Mouse (Mus musculus) layer of hippocampus, adult 2 months (tissue): ENCODE results near the gene H1f0. TPM values are rescaled to one million over a fixed set of nuclear protein-coding genes. Genes with fewer than 3 reads are reported as not detected.

ENCODE experiments used
- DNase-seq, 2 experiments: peaks; one replicate each; pipeline ENCODE4 v3.0.0; 2022; ENCODE audit warnings: low spot score in 2 of 2
- H3K27ac ChIP-seq: fragments of 200-600 bp; 2 replicates; pipeline ENCODE4 v1.8.1; 2022
- H3K4me3 ChIP-seq: fragments of 200-600 bp; 2 replicates; pipeline ENCODE4 v1.8.1; 2022; ENCODE audit warnings: mild to moderate bottlenecking
- CTCF ChIP-seq: fragments of 200-600 bp; conservative IDR thresholded peaks from 2 replicates; pipeline ENCODE4 v1.8.1; 2022; ENCODE audit warnings: antibody characterized with exemption, mild to moderate bottlenecking, moderate library complexity
- long read RNA-seq, 2 experiments: library from polyadenylated mRNA; stranded (forward); transcript quantifications; one replicate each; pipeline ENCODE4 v2.0.0; 2021; ENCODE audit warnings: borderline mapping rate in 2 of 2
- total RNA-seq, 2 experiments: library from RNA; stranded (reverse); gene quantifications; 2 replicates each; pipeline ENCODE4 v1.2.3; 2021

H1f0 gene
- 10 to 100 TPM; 86.3 to 89.0 TPM for total RNA-seq
- long read RNA-seq, experiment 1, transcript H1f0-201 (1 exons, 2,055 nt): major isoform, 52 of 52 reads
- long read RNA-seq, experiment 1, partial matches to known transcripts: 0 of 52 reads
- long read RNA-seq, experiment 1, other reads (novel, unspliced or antisense): 0 of 52 reads
- long read RNA-seq, experiment 2, transcript H1f0-201 (1 exons, 2,055 nt): major isoform, 63 of 63 reads
- long read RNA-seq, experiment 2, partial matches to known transcripts: 0 of 63 reads
- long read RNA-seq, experiment 2, other reads (novel, unspliced or antisense): 0 of 63 reads

DNA sequence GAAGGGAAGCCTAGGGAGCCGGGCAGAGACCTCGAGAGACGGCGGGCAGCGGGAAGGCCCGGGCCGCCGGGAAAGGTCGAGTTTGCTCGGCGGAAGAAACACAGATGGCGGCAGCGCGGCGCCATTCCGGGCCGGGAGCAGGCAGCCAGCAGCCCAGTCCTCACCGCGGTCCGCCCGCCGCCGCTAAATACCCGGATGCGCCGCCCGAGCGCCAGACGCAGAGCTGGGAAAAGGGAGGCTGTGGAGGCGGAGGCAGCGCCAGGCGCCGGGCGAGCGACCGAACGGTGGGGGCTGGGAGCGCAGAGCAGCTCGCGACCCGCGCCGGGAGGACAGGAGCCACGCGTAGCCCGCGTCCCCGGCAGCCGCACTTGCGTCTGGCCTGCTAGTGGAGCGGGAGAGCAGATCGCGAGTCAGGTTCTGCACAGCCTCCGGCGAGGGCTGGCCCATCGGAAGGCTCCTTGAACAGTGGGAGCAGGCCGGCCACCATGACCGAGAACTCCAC lies at the start of gene H1f0:
H1f0 (plus strand) TSS at position 214 of the 502 bp plus-strand sequence.
- TF ChIP-seq CTCF: no peak; the same call in none of the 2 replicates
- peak within 1 kb of the TSS; percentile 78 for H3K4me3 ChIP-seq
- peak; percentile 93 to 98 for DNase-seq
- H3K27ac ChIP-seq: peak within 1 kb of the TSS; percentile 99

DNA sequence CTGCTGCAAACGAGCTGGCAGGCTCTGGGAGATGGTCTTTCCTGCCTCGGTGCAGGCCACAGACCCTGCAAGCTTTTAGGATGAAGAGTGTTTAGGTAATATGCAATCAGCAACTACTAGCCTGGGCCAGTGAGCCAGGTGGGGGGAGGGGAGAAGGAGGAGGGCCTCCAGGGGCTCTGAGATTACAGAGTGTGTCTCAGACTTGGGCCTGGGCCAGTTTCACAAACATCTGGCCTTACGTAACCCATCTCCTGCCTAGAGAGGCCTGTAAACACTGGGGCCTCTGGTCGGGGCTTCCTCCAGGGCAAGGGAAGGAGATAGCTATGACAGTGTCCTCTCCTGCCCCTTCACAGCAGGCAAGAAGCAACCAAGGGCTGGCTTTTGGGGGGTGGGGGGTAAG lies 49.4 kb upstream of the H1f0 start:
- no peak for DNase-seq
- Histone ChIP-seq H3K4me3 (no peak overlapping the region), H3K27ac (no peak overlapping the region)
- TF ChIP-seq CTCF: no peak

DNA sequence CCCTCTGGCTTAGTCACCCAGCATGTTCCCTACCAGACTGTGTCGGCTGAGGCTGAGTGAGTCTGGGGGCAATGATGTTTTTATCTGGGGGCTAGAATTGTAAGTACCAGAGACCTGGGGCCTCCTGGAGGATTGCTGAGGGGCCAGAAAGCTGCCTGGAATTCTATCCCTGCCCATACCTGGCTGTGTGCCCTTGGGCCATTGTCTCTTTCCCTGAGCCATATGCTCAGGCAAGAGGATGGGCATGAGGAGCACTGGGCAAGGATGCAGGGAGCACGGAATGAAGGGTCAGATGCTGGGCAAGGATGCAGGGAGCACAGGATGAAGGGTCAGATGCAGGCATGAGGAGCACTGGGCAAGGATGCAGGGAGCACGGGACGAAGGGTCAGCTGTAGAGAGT lies 48.2 kb upstream of the H1f0 start:
- H3K4me3 ChIP-seq: no peak overlapping the region
- no peak for DNase-seq
- no peak for TF ChIP-seq CTCF
- H3K27ac ChIP-seq: no peak overlapping the region

DNA sequence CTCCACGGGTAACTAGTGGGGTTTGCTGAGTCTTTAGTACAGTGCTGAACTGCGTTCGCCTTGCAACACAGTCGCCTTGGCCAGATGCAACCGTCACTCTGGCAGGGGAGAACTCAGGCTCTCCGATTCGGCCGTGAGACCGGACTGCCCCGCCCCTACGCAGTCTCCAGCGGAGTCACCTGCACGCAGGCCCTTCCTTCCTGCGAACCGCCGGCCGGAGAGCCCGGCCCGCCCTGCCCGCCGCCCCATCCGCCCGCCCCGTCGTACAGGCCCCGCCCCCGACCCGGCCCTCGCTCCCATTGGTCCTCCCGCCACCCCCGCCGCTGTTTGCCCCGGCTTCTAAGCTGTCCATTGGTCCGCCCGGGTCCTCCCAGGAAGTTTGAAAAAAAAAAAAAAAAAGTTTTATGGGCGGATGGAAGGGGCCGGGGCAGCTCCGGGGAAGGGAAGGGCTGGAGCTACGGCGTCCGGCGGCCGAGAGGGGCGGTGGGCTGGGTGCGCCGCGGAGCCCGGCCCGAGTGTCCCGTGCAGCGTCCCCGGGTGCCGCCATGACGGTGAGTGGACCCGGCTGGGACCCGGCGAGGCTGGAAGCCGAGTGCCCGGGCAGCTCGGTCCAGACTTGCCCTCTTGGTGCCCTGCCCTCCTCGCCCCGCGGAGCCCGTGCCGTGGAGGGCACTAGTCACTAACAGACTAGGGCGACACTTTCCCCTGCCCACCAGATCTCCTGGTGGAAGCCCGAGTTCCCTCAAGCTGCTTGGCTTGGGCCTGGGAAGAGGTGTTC lies 45.4 kb upstream of the H1f0 start:
- peak overlapping the region; percentile 83 for H3K27ac ChIP-seq
- H3K4me3 ChIP-seq: peak overlapping the region; percentile 59
- TF ChIP-seq CTCF: no peak
- peak; percentile 27 to 61 for DNase-seq

DNA sequence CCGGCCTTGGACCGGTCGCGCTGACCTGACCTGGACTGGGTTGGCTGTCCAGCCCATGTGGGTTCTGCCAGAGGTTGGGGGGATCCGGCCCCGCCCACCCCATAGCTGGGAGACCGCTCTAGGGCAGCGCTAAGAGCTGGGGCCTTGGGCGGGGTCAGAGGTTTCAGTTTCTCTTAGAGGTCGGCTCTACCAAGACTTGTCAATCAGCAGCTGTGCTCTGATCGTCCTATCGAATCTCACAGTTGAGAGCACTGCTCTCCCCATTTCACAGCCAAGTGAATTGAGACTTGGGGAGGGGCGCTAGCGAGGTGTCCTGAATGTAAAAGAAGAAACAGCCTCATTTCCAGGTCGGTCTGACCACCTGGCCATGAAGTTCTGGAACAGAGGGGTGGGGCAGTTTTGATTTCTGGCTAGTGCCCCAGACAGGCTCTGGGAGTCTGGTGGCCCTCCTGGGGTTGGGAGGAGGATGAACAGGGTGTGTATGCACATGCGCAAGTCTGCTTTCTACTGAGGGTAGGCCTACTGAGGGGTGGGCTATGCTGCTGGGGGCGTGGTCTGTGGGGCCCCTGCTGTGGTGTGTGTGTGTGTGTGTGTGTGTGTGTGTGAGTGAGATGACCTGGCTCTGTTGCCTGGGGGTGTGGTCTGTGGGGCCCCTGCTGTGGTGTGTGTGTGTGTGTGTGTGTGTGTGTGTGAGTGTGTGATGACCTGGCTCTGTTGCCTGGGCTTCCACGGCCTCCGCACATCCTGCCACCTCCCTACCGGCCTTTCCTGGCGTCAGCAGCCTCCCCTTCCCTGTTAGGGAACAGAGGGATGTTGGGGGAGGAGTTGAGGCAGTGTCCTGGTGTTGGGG lies 44.6 kb upstream of the H1f0 start:
- H3K4me3 ChIP-seq: peak overlapping the region; percentile 59
- no peak for DNase-seq
- peak overlapping the region; percentile 83 for H3K27ac ChIP-seq
- no peak for TF ChIP-seq CTCF

DNA sequence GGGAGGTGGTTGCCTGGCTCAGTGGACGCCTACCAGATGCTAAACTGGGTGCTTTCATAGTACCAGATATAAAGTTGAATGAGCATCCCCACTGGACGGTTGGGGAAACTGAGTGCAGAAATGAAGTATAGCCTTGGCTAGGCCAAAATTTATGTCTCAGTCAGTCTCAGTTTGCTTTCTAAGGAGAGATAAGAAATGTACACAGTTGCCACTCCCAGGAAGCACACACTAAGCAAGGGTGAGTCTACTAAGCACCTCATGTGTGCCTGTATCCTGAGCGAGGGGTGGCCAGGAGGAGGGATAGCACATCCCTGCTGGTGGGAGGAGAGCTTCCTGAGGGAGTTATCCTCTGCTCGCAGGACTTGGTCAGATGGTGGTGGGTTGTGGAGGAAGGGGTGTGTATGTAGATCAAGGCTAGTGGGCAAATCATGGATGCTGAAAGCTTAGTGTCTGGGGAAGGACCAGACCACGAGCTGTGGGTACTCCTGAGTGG lies 43.9 kb upstream of the H1f0 start:
- Histone ChIP-seq H3K27ac (no peak overlapping the region), H3K4me3 (no peak overlapping the region)
- no peak for TF ChIP-seq CTCF
- DNase-seq: no peak

DNA sequence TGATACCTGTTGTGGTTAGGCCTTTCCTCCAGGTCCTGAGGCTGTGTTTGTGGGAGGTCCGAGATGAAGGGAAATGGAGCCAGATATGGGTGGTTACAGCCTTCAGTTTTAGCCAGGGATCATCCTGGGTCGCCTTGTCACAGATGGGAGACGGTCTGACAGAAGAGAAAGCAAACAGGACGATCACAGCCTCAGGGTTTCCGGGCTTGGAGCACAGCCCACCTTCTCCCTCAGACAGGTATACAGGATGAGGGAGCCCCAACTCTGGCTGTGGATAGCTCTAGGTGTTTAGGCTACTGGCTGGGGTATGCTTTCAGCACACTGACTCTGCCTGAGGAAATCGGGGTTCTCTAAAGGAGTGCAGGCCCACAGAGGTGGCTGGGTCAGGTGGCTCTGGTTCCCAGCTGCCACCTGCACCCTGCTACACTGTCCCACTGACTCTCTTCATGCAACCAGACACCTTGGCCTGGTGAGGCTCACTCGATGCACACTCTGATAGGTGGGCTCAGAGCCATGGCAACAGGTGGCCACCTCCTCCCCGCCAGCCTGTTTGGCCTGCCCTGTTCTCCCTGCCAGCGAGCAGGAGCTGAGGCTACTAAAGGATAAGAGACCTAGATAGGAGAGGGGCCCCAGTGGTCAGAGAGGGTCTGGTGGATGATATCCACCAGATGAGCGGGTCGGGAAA lies 41.6 kb upstream of the H1f0 start:
- no peak overlapping the region for H3K27ac ChIP-seq
- TF ChIP-seq CTCF: no peak
- H3K4me3 ChIP-seq: no peak overlapping the region
- DNase-seq: no peak

DNA sequence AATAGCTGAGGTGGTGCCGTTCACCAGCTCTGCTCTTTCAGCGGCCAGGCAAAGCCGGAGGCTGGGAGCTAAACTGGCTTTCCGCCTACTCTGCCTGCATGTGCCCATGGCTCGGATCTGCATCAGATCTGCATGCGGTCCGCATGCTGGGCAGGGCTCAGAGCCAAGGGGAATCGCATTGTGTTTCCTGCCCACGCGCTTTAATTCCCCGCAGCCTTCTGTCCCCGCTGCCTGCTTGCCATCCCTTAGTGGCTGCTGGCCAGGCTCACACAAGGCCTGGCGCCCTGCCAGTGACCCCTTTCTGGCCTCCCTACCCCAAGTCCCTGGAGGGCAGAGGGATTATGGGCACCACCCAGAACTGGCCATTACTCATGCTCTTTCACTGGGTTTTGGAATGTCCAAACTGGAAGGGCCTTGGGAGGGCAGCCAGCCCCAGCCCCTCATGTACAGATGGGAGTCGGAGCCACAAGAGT lies 39.7 kb upstream of the H1f0 start:
- no peak overlapping the region; the same call in 1 of the 2 replicates for H3K4me3 ChIP-seq
- DNase-seq: peak; percentile 91 to 92
- no peak for TF ChIP-seq CTCF
- peak overlapping the region; percentile 79 for H3K27ac ChIP-seq

DNA sequence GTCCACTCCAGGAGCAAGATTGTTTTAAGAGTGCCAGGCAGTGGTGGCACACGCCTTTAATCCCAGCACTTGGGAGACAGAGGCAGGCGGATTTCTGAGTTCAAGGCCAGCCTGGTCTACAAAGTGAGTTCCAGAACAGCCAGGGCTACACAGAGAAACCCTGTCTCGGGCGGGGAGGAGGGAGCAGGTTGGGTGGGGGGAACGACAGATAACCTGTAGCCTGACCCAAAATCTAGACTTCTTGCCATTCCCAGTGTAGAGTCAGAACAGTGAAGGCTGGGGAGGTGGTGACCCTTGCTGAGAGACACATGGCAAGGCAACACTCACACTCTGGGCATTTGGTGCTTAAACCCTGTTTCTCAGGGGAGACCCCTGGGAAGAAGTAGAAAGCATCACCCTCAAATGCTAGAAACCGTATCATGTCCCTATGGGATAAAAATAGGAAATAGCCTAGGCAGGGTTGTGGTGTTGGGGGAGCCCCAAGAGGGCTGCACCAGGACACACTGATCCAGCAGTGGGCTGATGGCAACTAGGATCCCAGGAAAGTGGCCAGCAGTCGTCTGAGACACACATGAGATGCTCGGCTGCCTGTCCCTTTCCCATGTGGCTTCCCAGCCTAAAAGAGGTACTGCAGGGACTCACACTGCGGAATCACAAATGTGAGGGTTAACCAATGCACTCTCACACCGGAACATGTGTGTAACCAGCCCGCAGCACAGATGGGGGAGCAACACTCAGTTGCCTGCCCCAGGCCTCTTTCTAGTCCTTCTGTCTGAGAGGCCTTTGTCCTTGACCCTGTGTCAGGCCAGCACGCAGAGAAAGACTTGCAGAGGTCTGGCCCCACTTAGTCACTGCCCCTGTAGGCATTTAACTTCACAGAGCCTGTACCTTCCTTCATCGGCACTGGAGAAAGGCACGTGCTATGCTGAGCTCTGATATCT lies 38.8 kb upstream of the H1f0 start:
- Histone ChIP-seq H3K4me3 (no peak overlapping the region), H3K27ac (peak overlapping the region; percentile 79)
- no peak for DNase-seq
- no peak for TF ChIP-seq CTCF

DNA sequence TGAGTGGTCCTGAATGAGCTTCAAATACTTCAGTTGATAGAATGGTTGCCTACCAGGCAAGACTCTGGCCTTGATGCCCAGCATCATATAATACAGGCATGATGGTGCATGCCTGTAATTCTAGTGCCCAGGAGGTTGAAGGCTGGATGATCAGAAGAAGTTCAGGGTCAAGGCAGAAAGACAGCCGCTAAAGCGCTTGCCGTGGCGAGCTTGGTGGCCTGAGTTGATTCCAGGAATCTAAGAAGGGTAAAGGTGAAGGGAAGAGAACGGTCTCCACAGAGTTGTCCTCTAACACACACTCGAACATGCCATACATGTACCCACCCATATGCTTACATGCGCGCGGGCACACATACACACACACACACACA lies 38.2 kb upstream of the H1f0 start:
- no peak for TF ChIP-seq CTCF
- DNase-seq: no peak
- Histone ChIP-seq H3K4me3 (no peak overlapping the region), H3K27ac (0 out of 2 replicates have a peak overlapping the region, but pooled peaks have one; percentile 10)

DNA sequence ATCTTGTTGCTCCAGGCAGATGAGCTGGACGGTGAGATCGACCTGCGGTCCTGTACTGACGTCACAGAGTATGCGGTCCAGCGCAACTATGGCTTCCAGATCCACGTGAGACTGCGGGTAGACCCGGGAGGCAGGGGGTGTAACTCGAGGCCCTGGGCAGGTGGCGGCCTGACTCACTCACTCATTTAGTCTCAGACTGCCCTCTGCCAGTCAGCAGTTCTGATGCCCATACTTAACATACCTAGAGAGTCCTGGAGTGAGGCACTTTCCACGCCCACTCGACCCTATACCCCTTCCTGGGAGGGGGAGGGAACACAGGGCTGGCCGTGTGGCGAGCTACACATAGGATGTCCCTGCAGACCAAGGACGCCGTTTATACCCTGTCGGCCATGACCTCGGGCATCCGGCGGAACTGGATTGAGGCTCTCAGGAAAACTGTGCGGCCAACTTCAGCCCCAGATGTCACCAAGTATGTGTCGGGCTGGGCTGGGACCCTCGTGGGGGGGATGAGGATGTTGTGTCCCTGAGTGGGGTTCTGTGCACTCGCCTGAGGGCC lies 37.2 kb upstream of the H1f0 start:
- TF ChIP-seq CTCF: no peak
- no peak overlapping the region for H3K4me3 ChIP-seq
- no peak overlapping the region for H3K27ac ChIP-seq
- no peak for DNase-seq
